Mouse (Mus musculus) hindbrain, embryonic 12.5 days (tissue): Measurements from ENCODE around the gene Lins1. TPM values are rescaled to one million over a fixed set of nuclear protein-coding genes. Genes with fewer than 3 reads are reported as not detected.

Experiments used
- ATAC-seq: fragments of 200-750 bp; cut with Nextera tagmentation; 2 replicates; pipeline ENCODE4 v1.8.0; 2017; ENCODE audit warnings: moderate TSS enrichment; ENCODE audit not compliant: low FRiP score
- H3K27ac ChIP-seq: fragments of 300-500 bp; sonication (generic); 2 replicates; pipeline ENCODE4 v1.5.1; 2016; ENCODE audit warnings: mild to moderate bottlenecking
- H3K27me3 ChIP-seq: fragments of 300-500 bp; sonication (generic); 2 replicates; pipeline ENCODE4 v1.6.1; 2016; ENCODE audit warnings: mild to moderate bottlenecking
- H3K36me3 ChIP-seq: fragments of 300-500 bp; sonication (generic); 2 replicates; pipeline ENCODE4 v1.6.1; 2016; ENCODE audit warnings: mild to moderate bottlenecking
- H3K4me1 ChIP-seq: fragments of 300-500 bp; sonication (generic); 2 replicates; pipeline ENCODE4 v1.6.1; 2016
- H3K4me2 ChIP-seq: fragments of 300-500 bp; sonication (generic); replicated peaks from 2 replicates; pipeline ENCODE4 v1.6.1; 2016; ENCODE audit warnings: mild to moderate bottlenecking
- H3K4me3 ChIP-seq: fragments of 300-500 bp; sonication (generic); 2 replicates; pipeline ENCODE4 v1.5.1; 2016; ENCODE audit warnings: mild to moderate bottlenecking
- H3K9ac ChIP-seq: fragments of 300-500 bp; sonication (generic); 2 replicates; pipeline ENCODE4 v1.6.1; 2016; ENCODE audit warnings: mild to moderate bottlenecking, moderate library complexity
- H3K9me3 ChIP-seq: fragments of 300-500 bp; sonication (generic); replicated peaks from 2 replicates; pipeline ENCODE4 v1.6.1; 2016; ENCODE audit warnings: mild to moderate bottlenecking
- WGBS: fragments of 180-500 bp; shearing (Covaris S2); methylation state at CpG from one replicate; pipeline ENCODE4 v1.1.7; 2016; 5-methylcytosine and 5-hydroxymethylcytosine counted together
- polyA plus RNA-seq: library from polyadenylated mRNA; unstranded; fragments of >200 nt; fragmentation: Nextera tagmentation; extraction: Ambion mirVana; gene quantifications from 2 replicates; pipeline ENCODE4 v1.2.1, GENCODE M21; 2016

Gene Lins1
- polyA plus RNA-seq, 1 experiment from 2014 or later, result 22.5 TPM

GRCm38 (mm10) chr7:66682119-66682863 is 7.4 kb upstream of the Lins1 start:
- Histone ChIP-seq H3K9me3 (no peaks in the 10 kb centered on the region), H3K4me3 (no peak overlapping the region), H3K4me1 (peaks cover 2% of the 10 kb centered on the region; the same call in 1 of the 2 replicates), H3K27me3 (no peaks in the 10 kb centered on the region), H3K27ac (no peak overlapping the region), H3K4me2 (no peak overlapping the region), H3K9ac (no peak overlapping the region), H3K36me3 (peaks cover 32% of the 10 kb centered on the region)
- WGBS, result 93% methylated on average over 5 of the region's 5 CpGs
- no peak for ATAC-seq

GRCm38 (mm10) chr7:66688721-66689120 is 968 bp upstream of the Lins1 start:
- peak; percentile 4 for ATAC-seq
- H3K27ac ChIP-seq, result no peak overlapping the region; the same call in 1 of the 2 replicates
- peaks cover 15% of the 10 kb centered on the region for H3K4me1 ChIP-seq
- H3K4me3 ChIP-seq, result peak overlapping the region; percentile 69
- peak overlapping the region; percentile 82 for H3K9ac ChIP-seq
- H3K27me3 ChIP-seq, result no peaks in the 10 kb centered on the region
- WGBS, result under 1% methylated on average over 5 of the region's 5 CpGs
- peak overlapping the region; percentile 96 for H3K4me2 ChIP-seq
- H3K36me3 ChIP-seq, result no peaks in the 10 kb centered on the region
- no peaks in the 10 kb centered on the region for H3K9me3 ChIP-seq

- Histone ChIP-seq H3K9me3 (no peaks in the 10 kb centered on the region), H3K4me3 (peak within 1 kb of the TSS; percentile 69), H3K27ac (peak within 1 kb of the TSS; percentile 95), H3K4me2 (peak within 1 kb of the TSS; percentile 96), H3K36me3 (no peaks in the 10 kb centered on the region), H3K27me3 (no peaks in the 10 kb centered on the region), H3K4me1 (peaks cover 15% of the 10 kb centered on the region), H3K9ac (peak within 1 kb of the TSS; percentile 82)
- no peak for ATAC-seq
- 2% methylated on average over 18 of the region's 18 CpGs for WGBS
Measured at GRCm38 (mm10) chr7:66689294-66689619, 432 bp upstream of the Lins1 start, which contains the start of gene Asb7. Asb7 (minus strand) TSS chr7:66689596.

GRCm38 (mm10) chr7:66694467-66694866 is 4.8 kb downstream of the Lins1 start:
- Histone ChIP-seq H3K27ac (no peak overlapping the region), H3K4me1 (peaks cover 3% of the 10 kb centered on the region; the same call in 1 of the 2 replicates), H3K4me3 (no peak overlapping the region), H3K27me3 (no peaks in the 10 kb centered on the region), H3K4me2 (no peak overlapping the region), H3K9me3 (no peaks in the 10 kb centered on the region), H3K36me3 (0 out of 2 replicates have a peak, but pooled peaks cover 14% of the 10 kb centered on the region), H3K9ac (no peak overlapping the region)
- WGBS, result 74% methylated on average over 7 of the region's 7 CpGs
- no peak for ATAC-seq

- ATAC-seq, result no peak
- H3K4me1 ChIP-seq, result no peaks in the 10 kb centered on the region
- no peaks in the 10 kb centered on the region for H3K27me3 ChIP-seq
- no peaks in the 10 kb centered on the region for H3K9me3 ChIP-seq
- no peak overlapping the region for H3K4me2 ChIP-seq
- H3K9ac ChIP-seq, result no peak overlapping the region
- no peak overlapping the region for H3K4me3 ChIP-seq
- H3K27ac ChIP-seq, result no peak overlapping the region
- peaks cover 35% of the 10 kb centered on the region for H3K36me3 ChIP-seq
- 96% methylated on average over 7 of the region's 7 CpGs for WGBS
Measured at GRCm38 (mm10) chr7:66702721-66703120, 13.0 kb downstream of the Lins1 start.

GRCm38 (mm10) chr7:66704631-66705030 is 14.9 kb downstream of the Lins1 start:
- Histone ChIP-seq H3K36me3 (peaks cover 41% of the 10 kb centered on the region), H3K4me1 (no peaks in the 10 kb centered on the region)
- WGBS, result 96% methylated on average over 3 of the region's 3 CpGs

GRCm38 (mm10) chr7:66711166-66711565 is 21.5 kb downstream of the Lins1 start:
- H3K4me2 ChIP-seq, result no peak overlapping the region
- no peaks in the 10 kb centered on the region for H3K27me3 ChIP-seq
- WGBS, result 71% methylated on average over 2 of the region's 2 CpGs
- no peak overlapping the region for H3K4me3 ChIP-seq
- H3K9me3 ChIP-seq, result no peaks in the 10 kb centered on the region
- H3K9ac ChIP-seq, result no peak overlapping the region
- H3K4me1 ChIP-seq, result no peaks in the 10 kb centered on the region
- H3K27ac ChIP-seq, result no peak overlapping the region
- no peak for ATAC-seq
- H3K36me3 ChIP-seq, result peaks cover 58% of the 10 kb centered on the region

More at GRCm38 (mm10) chr7:66704631-66705030, 14.9 kb downstream of the Lins1 start:
- ATAC-seq, result no peak
- Histone ChIP-seq H3K4me2 (no peak overlapping the region), H3K27ac (no peak overlapping the region), H3K9me3 (no peaks in the 10 kb centered on the region), H3K9ac (no peak overlapping the region), H3K27me3 (no peaks in the 10 kb centered on the region), H3K4me3 (no peak overlapping the region)

GRCm38 (mm10) chr7:66724514-66724913 is 34.8 kb downstream of the Lins1 start:
- H3K9me3 ChIP-seq, result no peaks in the 10 kb centered on the region
- peaks cover 4% of the 10 kb centered on the region; the same call in 1 of the 2 replicates for H3K4me1 ChIP-seq
- no peak overlapping the region for H3K4me2 ChIP-seq
- H3K9ac ChIP-seq, result no peak overlapping the region
- H3K27me3 ChIP-seq, result no peaks in the 10 kb centered on the region
- H3K4me3 ChIP-seq, result no peak overlapping the region
- H3K27ac ChIP-seq, result no peak overlapping the region
- H3K36me3 ChIP-seq, result peaks cover 9% of the 10 kb centered on the region; the same call in 1 of the 2 replicates
- WGBS, result 77% methylated on average over 4 of the region's 4 CpGs
- ATAC-seq, result no peak

GRCm38 (mm10) chr7:66724954-66725353 is 35.3 kb downstream of the Lins1 start:
- Histone ChIP-seq H3K27me3 (no peaks in the 10 kb centered on the region), H3K9me3 (no peaks in the 10 kb centered on the region), H3K4me1 (peaks cover 4% of the 10 kb centered on the region; the same call in 1 of the 2 replicates), H3K36me3 (peaks cover 9% of the 10 kb centered on the region; the same call in 1 of the 2 replicates), H3K27ac (no peak overlapping the region), H3K9ac (no peak overlapping the region), H3K4me3 (no peak overlapping the region), H3K4me2 (no peak overlapping the region)
- ATAC-seq, result no peak
- 86% methylated on average over 6 of the region's 6 CpGs for WGBS

- WGBS, result 95% methylated on average over 6 of the region's 6 CpGs
- H3K4me3 ChIP-seq, result no peak overlapping the region
- ATAC-seq, result no peak
- H3K4me2 ChIP-seq, result no peak overlapping the region
- no peaks in the 10 kb centered on the region for H3K9me3 ChIP-seq
- H3K36me3 ChIP-seq, result no peaks in the 10 kb centered on the region
- H3K9ac ChIP-seq, result no peak overlapping the region
- no peak overlapping the region for H3K27ac ChIP-seq
- no peaks in the 10 kb centered on the region for H3K27me3 ChIP-seq
- peaks cover 4% of the 10 kb centered on the region; the same call in 1 of the 2 replicates for H3K4me1 ChIP-seq
Measured at GRCm38 (mm10) chr7:66728072-66728471, 38.4 kb downstream of the Lins1 start.

GRCm38 (mm10) chr7:66729232-66729631 is 39.5 kb downstream of the Lins1 start:
- ATAC-seq, result no peak
- no peak overlapping the region for H3K4me3 ChIP-seq
- no peak overlapping the region for H3K9ac ChIP-seq
- no peaks in the 10 kb centered on the region for H3K9me3 ChIP-seq
- H3K4me2 ChIP-seq, result no peak overlapping the region
- H3K36me3 ChIP-seq, result no peaks in the 10 kb centered on the region
- no peak overlapping the region for H3K27ac ChIP-seq
- WGBS, result 80% methylated on average over 2 of the region's 2 CpGs
- peaks cover 4% of the 10 kb centered on the region; the same call in 1 of the 2 replicates for H3K4me1 ChIP-seq
- no peaks in the 10 kb centered on the region for H3K27me3 ChIP-seq

- Histone ChIP-seq H3K36me3 (no peaks in the 10 kb centered on the region), H3K4me1 (no peaks in the 10 kb centered on the region), H3K27ac (no peak overlapping the region), H3K4me2 (no peak overlapping the region), H3K4me3 (no peak overlapping the region), H3K9ac (no peak overlapping the region), H3K27me3 (no peaks in the 10 kb centered on the region), H3K9me3 (no peaks in the 10 kb centered on the region)
- WGBS, result 92% methylated on average over 17 of the region's 17 CpGs
- ATAC-seq, result no peak
Measured at GRCm38 (mm10) chr7:66733431-66733830, 43.7 kb downstream of the Lins1 start.

- WGBS, result 96% methylated on average over 11 of the region's 11 CpGs
- no peak overlapping the region for H3K4me3 ChIP-seq
- H3K9ac ChIP-seq, result no peak overlapping the region
- no peaks in the 10 kb centered on the region for H3K27me3 ChIP-seq
- H3K4me1 ChIP-seq, result no peaks in the 10 kb centered on the region
- H3K4me2 ChIP-seq, result no peak overlapping the region
- H3K27ac ChIP-seq, result no peak overlapping the region
- H3K9me3 ChIP-seq, result no peaks in the 10 kb centered on the region
- no peaks in the 10 kb centered on the region for H3K36me3 ChIP-seq
- ATAC-seq, result no peak
Measured at GRCm38 (mm10) chr7:66733882-66734281, 44.2 kb downstream of the Lins1 start.
